In genomic region chr8:94649496-94649895, GRCm38 (mm10) we compare ENCODE assay signal across 23 mouse cellular contexts. TPM values are rescaled to one million over a fixed set of nuclear protein-coding genes. Genes with fewer than 3 reads are reported as not detected.
"Had no signal": no experiment of that assay in that cellular context is flagged by ENCODE, and none has a peak within 500 bp of the region (broad histone marks: within the 10 kb centered on the region; RNA-seq: fewer than 3 reads in every experiment).

No protein-coding gene starts in this region.

- DNase-seq: kidney, adult 2 months; kidney, postnatal 25 days; layer of hippocampus, adult 9-11 months; liver; lung, adult 18-20 months; lung, postnatal 10 days; lung, postnatal 36 days; retina, postnatal 1 day; right cerebral cortex, postnatal 25 days; spleen, adult 18-20 months; thymus, postnatal 25 days had no signal

- ATAC-seq: liver, embryonic 12.5 days had no signal

- H3K9ac ChIP-seq: limb, embryonic 13.5 days; liver, embryonic 12.5 days; liver, embryonic 15.5 days; lung, embryonic 15.5 days; midbrain, embryonic 12.5 days; neural tube, embryonic 12.5 days; neural tube, embryonic 15.5 days; stomach, embryonic 15.5 days had no signal

- H3K4me3 ChIP-seq: layer of hippocampus, adult 2 months; limb, embryonic 10.5 days; limb, embryonic 13.5 days; liver, embryonic 12.5 days; liver, embryonic 15.5 days; lung, embryonic 15.5 days; megakaryocyte, embryonic 14.5 days; midbrain, embryonic 12.5 days; neural tube, embryonic 12.5 days; neural tube, embryonic 15.5 days; stomach, embryonic 15.5 days had no signal

- H3K4me2 ChIP-seq: limb, embryonic 13.5 days; liver, embryonic 12.5 days; liver, embryonic 15.5 days; lung, embryonic 15.5 days; midbrain, embryonic 12.5 days; neural tube, embryonic 12.5 days; neural tube, embryonic 15.5 days; stomach, embryonic 15.5 days had no signal

- H3K27ac ChIP-seq: kidney, postnatal 0 days; layer of hippocampus, adult 2 months; limb, embryonic 10.5 days; limb, embryonic 13.5 days; liver, embryonic 12.5 days; liver, embryonic 15.5 days; lung, embryonic 15.5 days; midbrain, embryonic 12.5 days; neural tube, embryonic 12.5 days; neural tube, embryonic 15.5 days; stomach, embryonic 15.5 days had no signal

- H3K4me1 ChIP-seq: limb, embryonic 10.5 days; limb, embryonic 13.5 days; lung, embryonic 15.5 days; midbrain, embryonic 12.5 days; neural tube, embryonic 12.5 days; neural tube, embryonic 15.5 days; stomach, embryonic 15.5 days had no signal

- H3K9me3 ChIP-seq: limb, embryonic 10.5 days; limb, embryonic 13.5 days; liver, embryonic 12.5 days; liver, embryonic 15.5 days; lung, embryonic 15.5 days; midbrain, embryonic 12.5 days; neural tube, embryonic 12.5 days; neural tube, embryonic 15.5 days; stomach, embryonic 15.5 days had no signal

- H3K27me3 ChIP-seq: limb, embryonic 13.5 days; liver, embryonic 12.5 days; liver, embryonic 15.5 days; lung, embryonic 15.5 days; megakaryocyte, embryonic 14.5 days; midbrain, embryonic 12.5 days; neural tube, embryonic 12.5 days; neural tube, embryonic 15.5 days; stomach, embryonic 15.5 days had no signal

RNA-seq across cellular contexts. Expression of gene Pllp, which starts 46.6 kb away (rescaled TPM):
- polyA plus RNA-seq: limb, embryonic 10.5 days had no signal
